Mouse (Mus musculus) liver, adult 2 months (tissue): ENCODE data around the gene Vmn1r89. TPM values are rescaled to one million over a fixed set of nuclear protein-coding genes. Genes with fewer than 3 reads are reported as not detected.

Experiments used
- DNase-seq: peaks from one replicate; pipeline ENCODE4 v3.0.0-alpha.2; 2011; ENCODE audit warnings: low read depth, low spot score; ENCODE audit errors: extremely low read depth
- H3K27ac ChIP-seq: fragments of 200-500 bp; replicated peaks from 2 replicates; pipeline ENCODE4 v1.5.1; 2012; ENCODE audit warnings: low read depth, mild to moderate bottlenecking, control low read depth, inconsistent platforms, low read length; ENCODE audit not compliant: insufficient read depth
- H3K27me3 ChIP-seq: fragments of 200-500 bp; 2 replicates; pipeline ENCODE4 v1.6.1; 2012; ENCODE audit warnings: mild to moderate bottlenecking, moderate library complexity, low read length, inconsistent platforms; ENCODE audit not compliant: control insufficient read depth, insufficient read depth
- H3K36me3 ChIP-seq: fragments of 200-500 bp; 2 replicates; pipeline ENCODE4 v1.6.1; 2012; ENCODE audit warnings: low read length, inconsistent platforms; ENCODE audit not compliant: control insufficient read depth, insufficient read depth
- H3K4me1 ChIP-seq: fragments of 200-500 bp; 2 replicates; pipeline ENCODE4 v1.6.1; 2011; ENCODE audit warnings: low read length; ENCODE audit not compliant: control insufficient read depth, insufficient read depth
- H3K4me3 ChIP-seq: fragments of 200-500 bp; 2 replicates; pipeline ENCODE4 v1.5.1; 2011; ENCODE audit warnings: low read depth, mild to moderate bottlenecking, control low read depth, low read length, moderate library complexity; ENCODE audit not compliant: insufficient read depth
- H3K79me2 ChIP-seq: fragments of 200-500 bp; 2 replicates; pipeline ENCODE4 v1.6.1; 2012; ENCODE audit warnings: inconsistent platforms, mild to moderate bottlenecking, low read length, moderate library complexity; ENCODE audit not compliant: control insufficient read depth, insufficient read depth
- H3K9ac ChIP-seq: fragments of 200-500 bp; 2 replicates; pipeline ENCODE4 v1.6.1; 2012; ENCODE audit warnings: low read depth, mild to moderate bottlenecking, control low read depth, inconsistent platforms, low read length
- CTCF ChIP-seq: fragments of 200-500 bp; IDR thresholded peaks from 2 replicates; pipeline ENCODE4 v1.5.1; 2011; ENCODE audit warnings: low read depth, low read length, control low read depth
- POLR2A ChIP-seq: fragments of 200-500 bp; IDR thresholded peaks from 2 replicates; pipeline ENCODE4 v1.6.1; 2011; ENCODE audit warnings: low read length, control low read depth; ENCODE audit not compliant: insufficient read depth; ENCODE audit errors: extremely low read depth
- WGBS: fragments of 180-500 bp; shearing (Covaris S2); methylation state at CpG from one replicate; pipeline ENCODE4 v1.1.7; 2018; 5-methylcytosine and 5-hydroxymethylcytosine counted together
- polyA plus RNA-seq: library from polyadenylated mRNA; depleted of rRNA; stranded (reverse); fragments of >200 nt; gene quantifications from 2 replicates; pipeline ENCODE4 v1.2.3, GENCODE M21; 2012; rRNA removed
- total RNA-seq: library from RNA; depleted of rRNA; stranded (reverse); fragments of >200 nt; gene quantifications from 2 replicates; pipeline ENCODE4 v1.2.3, GENCODE M21; 2014; rRNA removed

Gene Vmn1r89
- total RNA-seq: not detected in 2 replicates
- polyA plus RNA-seq: not detected in 2 replicates

DNA sequence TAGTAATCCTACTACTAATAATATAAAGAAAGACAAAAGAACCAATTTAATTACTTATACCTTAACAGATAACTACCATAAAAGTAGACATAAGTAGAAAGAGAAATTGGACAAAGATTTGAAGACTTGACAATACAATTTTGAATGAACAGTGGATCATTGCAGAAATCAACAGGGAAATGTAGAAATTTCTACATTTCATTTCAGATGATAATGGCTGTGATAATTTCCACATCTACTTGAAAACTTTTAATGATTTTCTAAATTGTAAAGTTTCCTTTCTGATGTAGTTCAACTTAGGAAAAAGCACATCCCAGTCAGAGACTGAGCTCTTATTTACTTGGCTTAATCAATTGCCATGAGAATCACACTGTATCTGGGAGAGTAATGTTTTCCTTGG, at the start of gene Vmn1r89:
Gene Vmn1r89 (plus strand): TSS at position 301 of the 400 bp plus-strand sequence.
- H3K79me2 ChIP-seq: no peaks in the 10 kb centered on the region
- no peaks in the 10 kb centered on the region for H3K27me3 ChIP-seq
- no peak within 1 kb of the TSS for H3K27ac ChIP-seq
- H3K36me3 ChIP-seq: no peaks in the 10 kb centered on the region
- no peak within 1 kb of the TSS for H3K9ac ChIP-seq
- no peak for DNase-seq
- no peaks in the 10 kb centered on the region for H3K4me1 ChIP-seq
- no peak for TF ChIP-seq CTCF
- TF ChIP-seq POLR2A: no peak
- no peak within 1 kb of the TSS for H3K4me3 ChIP-seq

DNA sequence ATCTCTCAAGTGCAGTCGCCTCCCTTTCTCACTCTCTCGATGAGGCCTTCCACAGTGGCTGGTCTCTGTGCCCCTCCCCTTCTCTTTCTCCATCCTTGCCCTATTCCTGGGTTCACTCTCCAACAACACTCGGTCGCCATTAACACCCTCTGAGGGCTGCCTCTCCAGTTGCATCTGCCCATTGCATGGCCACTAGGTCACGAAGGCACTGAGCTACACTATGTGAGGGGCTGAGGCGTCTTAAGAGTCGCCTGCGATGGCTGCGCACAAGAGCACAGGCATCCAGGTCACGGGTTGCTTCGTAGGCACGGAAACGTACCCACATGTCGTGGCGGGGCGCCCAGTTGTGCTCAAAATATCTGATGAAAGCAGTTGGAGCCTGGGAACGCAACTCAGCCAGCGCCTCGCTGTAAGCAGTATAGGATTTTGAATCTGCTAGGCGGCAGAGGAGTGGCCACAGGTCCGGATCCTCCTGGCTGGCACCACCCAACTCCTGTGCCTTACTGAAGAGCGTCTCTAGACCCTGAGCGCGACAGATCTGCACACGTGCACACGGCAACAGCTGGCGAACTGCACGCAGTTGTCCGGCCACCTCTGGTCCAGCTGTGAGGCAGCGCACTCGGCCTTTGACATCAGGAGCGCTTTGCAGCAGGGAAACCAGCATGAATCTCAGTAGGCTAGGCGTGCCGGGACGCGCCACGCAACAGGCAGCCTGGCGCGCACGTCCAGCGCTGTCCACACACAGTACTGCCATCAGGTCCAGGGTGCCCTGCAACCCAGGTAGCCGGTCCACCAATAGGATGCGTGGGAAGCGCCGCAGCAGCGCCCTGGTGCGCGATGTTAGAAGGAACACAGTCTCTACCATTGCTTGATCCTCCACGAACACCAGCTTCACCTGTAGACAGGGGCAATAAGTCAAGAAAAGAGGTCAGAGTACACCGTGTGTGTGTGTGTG, 48.2 kb downstream of the Vmn1r89 start:
- H3K4me1 ChIP-seq: no peaks in the 10 kb centered on the region
- no peak overlapping the region for H3K27ac ChIP-seq
- no peak overlapping the region for H3K4me3 ChIP-seq
- H3K9ac ChIP-seq: no peak overlapping the region
- no peaks in the 10 kb centered on the region for H3K27me3 ChIP-seq
- no peaks in the 10 kb centered on the region for H3K79me2 ChIP-seq
- DNase-seq: no peak
- TF ChIP-seq CTCF (no peak), POLR2A (no peak)
- H3K36me3 ChIP-seq: no peaks in the 10 kb centered on the region
- 53% methylated on average over 50 of the region's 50 CpGs for WGBS

DNA sequence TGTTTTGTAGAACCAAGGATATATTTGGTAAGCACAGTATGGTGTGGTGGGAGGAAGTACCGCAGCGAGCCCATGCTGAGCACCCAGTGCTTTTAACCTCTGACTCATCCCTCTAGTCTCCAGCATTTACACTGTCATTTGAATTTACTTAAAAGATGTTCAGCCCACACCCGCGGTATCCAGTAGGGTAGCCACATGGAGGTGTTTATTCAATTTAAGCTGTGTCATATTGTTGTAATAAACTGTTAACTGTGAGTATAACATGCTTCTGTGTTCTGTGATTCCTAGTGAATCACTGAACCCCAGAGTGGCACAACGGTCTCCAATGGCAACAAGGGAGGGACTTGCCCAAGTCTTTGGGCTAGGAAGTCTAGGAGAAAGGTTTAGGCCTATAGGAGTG, 51.0 kb downstream of the Vmn1r89 start:
- Histone ChIP-seq H3K36me3 (no peaks in the 10 kb centered on the region), H3K9ac (no peak overlapping the region), H3K79me2 (no peaks in the 10 kb centered on the region), H3K4me3 (no peak overlapping the region), H3K27me3 (no peaks in the 10 kb centered on the region), H3K27ac (no peak overlapping the region), H3K4me1 (no peaks in the 10 kb centered on the region)
- DNase-seq: no peak
- 85% methylated on average over 5 of the region's 5 CpGs for WGBS
- TF ChIP-seq CTCF: no peak
- TF ChIP-seq POLR2A: no peak

DNA sequence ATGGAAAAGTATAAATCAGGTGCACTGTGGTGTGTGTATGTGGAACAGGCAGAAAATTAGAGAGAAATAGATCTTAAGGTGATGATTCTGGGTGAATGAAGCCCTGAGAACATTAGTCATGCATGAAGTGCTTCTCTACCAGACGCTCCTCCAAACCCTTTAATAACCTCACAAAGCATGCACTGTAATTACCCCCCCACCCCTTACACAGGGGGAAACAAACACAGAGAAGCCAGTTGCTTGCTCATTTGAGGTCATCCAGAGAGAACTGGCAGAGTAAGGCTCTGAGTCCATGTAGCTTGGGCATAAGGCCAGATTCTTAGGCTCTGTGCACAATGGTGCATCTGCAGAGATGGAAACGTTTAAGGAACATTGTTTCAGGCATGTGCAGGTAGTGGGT, 51.6 kb downstream of the Vmn1r89 start:
- no peaks in the 10 kb centered on the region for H3K79me2 ChIP-seq
- 89% methylated on average over 2 of the region's 2 CpGs for WGBS

DNA sequence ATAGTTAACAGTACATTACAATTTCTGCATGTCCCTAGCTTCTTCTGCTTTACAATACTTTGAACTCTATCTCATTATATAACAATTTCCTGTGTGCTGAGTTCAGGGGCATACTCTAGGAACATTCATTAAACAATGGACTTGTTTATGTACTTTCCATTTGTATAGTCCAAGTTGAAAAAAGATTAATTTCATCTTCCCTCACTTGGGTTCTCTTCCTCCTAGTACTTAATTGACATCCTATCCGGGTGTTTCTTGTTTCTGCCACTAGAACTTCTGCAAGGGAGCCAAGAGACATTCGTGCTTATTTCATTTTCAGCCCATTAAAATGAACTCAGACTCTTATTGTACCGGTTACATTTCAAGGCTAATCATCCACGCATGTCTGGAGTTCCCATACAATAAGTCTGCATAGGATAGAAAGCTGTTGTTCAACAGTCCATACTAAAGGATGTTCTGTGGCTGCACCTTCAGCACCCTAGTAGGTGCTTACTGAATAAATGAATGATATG, 56.0 kb downstream of the Vmn1r89 start:
- no peak for DNase-seq
- H3K4me1 ChIP-seq: no peaks in the 10 kb centered on the region
- H3K27ac ChIP-seq: no peak overlapping the region
- no peaks in the 10 kb centered on the region for H3K79me2 ChIP-seq
- no peak for TF ChIP-seq POLR2A
- TF ChIP-seq CTCF: no peak
- no peak overlapping the region for H3K9ac ChIP-seq
- WGBS: 91% methylated on average over 4 of the region's 4 CpGs
- no peaks in the 10 kb centered on the region for H3K36me3 ChIP-seq
- H3K27me3 ChIP-seq: no peaks in the 10 kb centered on the region
- H3K4me3 ChIP-seq: no peak overlapping the region

More for the DNA sequence above, 51.6 kb downstream of the Vmn1r89 start:
- Histone ChIP-seq H3K36me3 (no peaks in the 10 kb centered on the region), H3K4me3 (no peak overlapping the region), H3K4me1 (no peaks in the 10 kb centered on the region), H3K27me3 (no peaks in the 10 kb centered on the region), H3K9ac (no peak overlapping the region), H3K27ac (no peak overlapping the region)
- TF ChIP-seq CTCF (no peak), POLR2A (no peak)
- DNase-seq: no peak

DNA sequence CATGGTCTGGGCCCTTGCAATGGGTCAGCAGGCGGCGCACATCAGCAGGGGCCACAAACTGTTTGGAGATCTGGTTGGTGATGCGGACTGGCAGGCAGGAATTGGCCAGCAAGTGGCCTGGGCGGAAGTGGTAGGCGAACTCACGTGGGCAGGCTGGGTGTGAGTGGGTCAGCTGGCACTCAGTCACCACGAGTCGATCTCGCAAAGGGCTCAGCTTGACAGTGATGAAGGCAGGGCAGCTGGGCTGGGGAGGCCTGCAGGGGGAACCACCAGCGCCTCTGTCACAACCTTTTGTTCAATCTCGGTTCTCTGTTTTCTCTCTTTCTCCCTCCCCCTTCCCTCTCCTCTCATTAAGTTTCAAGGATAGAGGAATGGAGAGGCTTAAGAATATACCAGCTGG, 56.6 kb downstream of the Vmn1r89 start:
- DNase-seq: no peak
- WGBS: 95% methylated on average over 11 of the region's 11 CpGs
- Histone ChIP-seq H3K27me3 (no peaks in the 10 kb centered on the region), H3K9ac (no peak overlapping the region), H3K36me3 (no peaks in the 10 kb centered on the region), H3K4me3 (no peak overlapping the region), H3K79me2 (no peaks in the 10 kb centered on the region), H3K4me1 (no peaks in the 10 kb centered on the region), H3K27ac (no peak overlapping the region)
- TF ChIP-seq CTCF (no peak), POLR2A (no peak)

Other genes starting within 250 kb of the Vmn1r89 start
- 3.9 and 4.1 TPM in 2 replicates for gene Zfp324, start 247.2 kb upstream of the Vmn1r89 start, total RNA-seq
- 3.4 and 5.2 TPM in 2 replicates for gene Zfp324, start 247.2 kb upstream of the Vmn1r89 start, polyA plus RNA-seq
- 1.3 and 1.4 TPM in 2 replicates for gene Zfp446, start 235.2 kb upstream of the Vmn1r89 start, total RNA-seq
- gene Zfp446, start 235.2 kb upstream of the Vmn1r89 start, polyA plus RNA-seq: 1.9 and 3.6 TPM in 2 replicates
- 1,289 and 1,401 TPM in 2 replicates for gene Slc27a5, start 214.8 kb upstream of the Vmn1r89 start, total RNA-seq
- 1,497 and 1,713 TPM in 2 replicates for gene Slc27a5, start 214.8 kb upstream of the Vmn1r89 start, polyA plus RNA-seq
- 67.7 and 69.4 TPM in 2 replicates for gene Trim28, start 213.9 kb upstream of the Vmn1r89 start, total RNA-seq
- gene Trim28, start 213.9 kb upstream of the Vmn1r89 start, polyA plus RNA-seq: 98.0 and 114 TPM in 2 replicates
- 0.28 and 1.2 TPM in 2 replicates for gene Zbtb45, start 203.0 kb upstream of the Vmn1r89 start, total RNA-seq
- gene Zbtb45, start 203.0 kb upstream of the Vmn1r89 start, polyA plus RNA-seq: 4.5 TPM in 2 replicates
- 109 and 149 TPM in 2 replicates for gene Chmp2a, start 178.2 kb upstream of the Vmn1r89 start, total RNA-seq
- 62.8 and 76.5 TPM in 2 replicates for gene Chmp2a, start 178.2 kb upstream of the Vmn1r89 start, polyA plus RNA-seq
- 41.2 and 59.5 TPM in 2 replicates for gene Ube2m, start 174.7 kb upstream of the Vmn1r89 start, total RNA-seq
- gene Ube2m, start 174.7 kb upstream of the Vmn1r89 start, polyA plus RNA-seq: 71.5 and 82.7 TPM in 2 replicates
- 0.18 and 0.40 TPM in 2 replicates for gene Mzf1, start 158.3 kb upstream of the Vmn1r89 start, total RNA-seq
- 0.41 and 0.54 TPM in 2 replicates for gene Mzf1, start 158.3 kb upstream of the Vmn1r89 start, polyA plus RNA-seq
- gene Vmn1r85, start 117.8 kb upstream of the Vmn1r89 start, total RNA-seq: not detected in 2 replicates
- gene Vmn1r85, start 117.8 kb upstream of the Vmn1r89 start, polyA plus RNA-seq: not detected in 2 replicates
- not detected in 2 replicates for gene Vmn1r86, start 93.1 kb upstream of the Vmn1r89 start, total RNA-seq
- not detected in 2 replicates for gene Vmn1r86, start 93.1 kb upstream of the Vmn1r89 start, polyA plus RNA-seq
- not detected in 2 replicates for gene Vmn1r87, start 72.9 kb upstream of the Vmn1r89 start, total RNA-seq
- not detected in 2 replicates for gene Vmn1r87, start 72.9 kb upstream of the Vmn1r89 start, polyA plus RNA-seq
- gene Vmn1r88, start 53.5 kb upstream of the Vmn1r89 start, total RNA-seq: not detected in 2 replicates
- not detected in 2 replicates for gene Vmn1r88, start 53.5 kb upstream of the Vmn1r89 start, polyA plus RNA-seq
- gene Lig1, start 64.3 kb downstream of the Vmn1r89 start, total RNA-seq: 1.3 and 3.2 TPM in 2 replicates
- 1.4 and 1.6 TPM in 2 replicates for gene Lig1, start 64.3 kb downstream of the Vmn1r89 start, polyA plus RNA-seq
- gene Zswim9, start 65.7 kb downstream of the Vmn1r89 start, total RNA-seq: 3.1 TPM in 2 replicates
- gene Zswim9, start 65.7 kb downstream of the Vmn1r89 start, polyA plus RNA-seq: 1.0 and 1.5 TPM in 2 replicates
- gene Pla2g4c, start 111.6 kb downstream of the Vmn1r89 start, total RNA-seq: 0.09 TPM in 1 of 2 replicates, not detected in the other
- 0.05 TPM in 1 of 2 replicates, not detected in the other for gene Pla2g4c, start 111.6 kb downstream of the Vmn1r89 start, polyA plus RNA-seq
- not detected in 2 replicates for gene Cabp5, start 185.1 kb downstream of the Vmn1r89 start, total RNA-seq
- gene Cabp5, start 185.1 kb downstream of the Vmn1r89 start, polyA plus RNA-seq: not detected in 2 replicates
- gene Bsph1, start 237.8 kb downstream of the Vmn1r89 start, total RNA-seq: not detected in 2 replicates
- not detected in 2 replicates for gene Bsph1, start 237.8 kb downstream of the Vmn1r89 start, polyA plus RNA-seq